Mouse (Mus musculus) heart, embryonic 16.5 days (tissue): ENCODE measurements around the gene Coro6. TPM values are rescaled to one million over a fixed set of nuclear protein-coding genes. Genes with fewer than 3 reads are reported as not detected.

Experiments
- ATAC-seq: fragments of 200-750 bp; cut with Nextera tagmentation; replicated peaks from 2 replicates; pipeline ENCODE4 v1.8.0; 2017; ENCODE audit warnings: moderate number of reproducible peaks; ENCODE audit not compliant: insufficient read depth, low FRiP score; ENCODE audit errors: extremely low read depth
- H3K27ac ChIP-seq: fragments of 300-500 bp; sonication (generic); 2 replicates; pipeline ENCODE4 v1.5.1; 2014; ENCODE audit warnings: mild to moderate bottlenecking, low read length, control low read depth, moderate library complexity
- H3K27me3 ChIP-seq: fragments of 300-500 bp; sonication (generic); 2 replicates; pipeline ENCODE4 v1.6.1; 2014; ENCODE audit warnings: low read length, mixed read lengths; ENCODE audit not compliant: control insufficient read depth, insufficient read depth
- H3K36me3 ChIP-seq: fragments of 300-500 bp; sonication (generic); 2 replicates; pipeline ENCODE4 v1.6.1; 2014; ENCODE audit not compliant: control insufficient read depth, insufficient read depth
- H3K4me1 ChIP-seq: fragments of 300-500 bp; sonication (generic); 2 replicates; pipeline ENCODE4 v1.6.1; 2014; ENCODE audit warnings: low read length, mixed read lengths; ENCODE audit not compliant: control insufficient read depth, insufficient read depth
- H3K4me2 ChIP-seq: fragments of 300-500 bp; sonication (generic); 2 replicates; pipeline ENCODE4 v1.6.1; 2014; ENCODE audit warnings: low read depth, mild to moderate bottlenecking, control low read depth, low read length
- H3K4me3 ChIP-seq: fragments of 300-500 bp; sonication (generic); 2 replicates; pipeline ENCODE4 v1.5.1; 2014; ENCODE audit warnings: mild to moderate bottlenecking, control low read depth, low read length
- H3K9ac ChIP-seq: fragments of 300-500 bp; sonication (generic); 2 replicates; pipeline ENCODE4 v1.6.1; 2014; ENCODE audit warnings: low read length, control low read depth
- H3K9me3 ChIP-seq: fragments of 300-500 bp; sonication (generic); replicated peaks from 2 replicates; pipeline ENCODE4 v1.6.1; 2016; ENCODE audit warnings: low read length; ENCODE audit not compliant: control insufficient read depth
- WGBS: fragments of 180-500 bp; shearing (Covaris S2); extraction: QIAGEN DNeasy Blood & Tissue Kit; methylation state at CpG from one replicate; pipeline ENCODE4 v1.1.7; 2014; 5-methylcytosine and 5-hydroxymethylcytosine counted together
- polyA plus RNA-seq: library from polyadenylated mRNA; unstranded; fragments of >200 nt; fragmentation: Nextera tagmentation; extraction: Ambion mirVana; gene quantifications from 2 replicates; pipeline ENCODE4 v1.2.1, GENCODE M21; 2015

Gene Coro6
- polyA plus RNA-seq, 1 experiment from 2014 or later, result 47.4 TPM

DNA sequence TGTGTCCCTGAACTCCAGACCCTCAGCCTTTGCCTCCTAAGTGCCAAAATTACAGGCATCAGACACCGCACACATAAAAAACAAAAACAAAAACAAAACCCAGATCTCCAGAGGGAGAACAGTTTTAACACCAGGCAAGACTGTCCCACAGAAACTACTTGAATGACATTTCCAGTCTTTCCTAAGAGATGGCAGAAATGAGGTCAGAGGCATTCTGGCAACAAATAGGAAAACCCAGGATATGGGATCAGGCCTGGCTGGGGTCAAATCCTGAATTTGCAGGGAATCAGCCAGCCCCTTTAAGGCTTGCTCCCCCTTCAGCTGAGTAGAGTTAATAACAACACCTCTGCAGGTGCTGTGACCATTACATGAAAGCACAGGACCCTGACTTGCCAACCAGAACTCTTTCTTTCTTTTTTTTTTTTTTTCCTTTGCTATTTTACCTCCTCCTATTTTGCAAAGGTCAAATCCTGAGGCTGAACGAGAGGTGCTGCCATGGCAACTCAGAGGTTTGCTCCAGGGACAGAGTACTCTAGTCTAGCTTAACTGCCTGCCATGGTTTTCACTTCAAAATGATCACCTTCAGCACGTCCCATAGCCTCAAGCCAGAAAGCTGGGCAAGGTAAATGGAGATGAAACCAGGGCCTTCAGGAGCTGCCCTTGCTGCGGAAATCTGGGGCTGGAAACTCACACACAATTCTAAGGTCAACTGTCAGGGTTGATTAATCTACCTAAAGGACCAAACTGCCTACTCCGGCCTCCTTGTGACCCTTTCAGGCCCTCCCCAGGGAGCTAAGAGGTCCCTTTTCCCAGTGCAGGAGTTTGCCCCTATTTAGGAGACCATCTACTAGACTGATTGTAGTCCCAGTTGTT lies 54.6 kb downstream of the Coro6 start:
- Histone ChIP-seq H3K4me3 (no peak overlapping the region), H3K4me2 (peak overlapping the region; percentile 23)
- no peak for ATAC-seq

DNA sequence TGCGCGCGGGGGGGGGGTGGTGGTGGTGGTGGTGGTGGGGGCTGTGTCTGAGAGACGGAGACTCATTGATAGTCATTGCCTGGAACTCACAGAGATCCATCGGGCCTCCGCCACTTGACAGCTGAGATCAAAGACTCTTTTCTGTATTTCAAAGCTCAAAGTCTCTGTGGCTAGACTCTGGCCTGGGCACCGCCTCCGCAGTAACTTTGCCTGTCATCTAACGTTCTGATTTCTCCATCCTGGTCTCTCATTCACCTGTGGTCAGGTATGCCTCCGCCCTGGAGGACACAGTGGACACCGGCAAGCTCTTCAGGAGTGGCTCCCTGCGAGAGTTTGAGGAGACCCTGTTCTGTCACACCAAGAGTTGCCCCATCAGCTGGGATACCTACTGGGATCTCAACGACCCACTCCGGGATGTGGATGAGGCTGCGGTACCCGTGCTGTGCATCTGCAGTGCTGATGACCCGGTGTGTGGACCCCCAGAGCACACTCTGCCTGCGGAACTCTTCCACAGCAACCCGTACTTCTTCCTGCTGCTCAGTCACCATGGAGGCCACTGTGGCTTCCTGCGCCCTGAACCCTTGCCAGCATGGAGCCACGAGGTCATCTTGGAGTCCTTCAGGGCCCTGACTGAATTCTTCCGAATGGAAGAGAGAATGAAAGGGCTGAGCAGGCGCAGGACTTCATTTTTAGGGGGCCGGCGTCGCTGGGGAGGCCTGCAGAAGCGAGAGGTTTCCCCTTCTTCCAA lies 56.0 kb downstream of the Coro6 start:
- H3K9ac ChIP-seq, result no peak overlapping the region
- peaks cover 4% of the 10 kb centered on the region; the same call in 1 of the 2 replicates for H3K27me3 ChIP-seq
- 77% methylated on average over 27 of the region's 27 CpGs for WGBS
- ATAC-seq, result no peak
- no peak overlapping the region for H3K4me3 ChIP-seq
- H3K36me3 ChIP-seq, result no peaks in the 10 kb centered on the region
- H3K4me2 ChIP-seq, result peak overlapping the region; percentile 10; the same call in 1 of the 2 replicates
- peak overlapping the region; percentile 59; the same call in 1 of the 2 replicates for H3K27ac ChIP-seq
- H3K9me3 ChIP-seq, result no peaks in the 10 kb centered on the region
- H3K4me1 ChIP-seq, result peaks cover 18% of the 10 kb centered on the region

More for the DNA sequence above, 54.6 kb downstream of the Coro6 start:
- Histone ChIP-seq H3K9ac (no peak overlapping the region), H3K27me3 (peaks cover 4% of the 10 kb centered on the region; the same call in 1 of the 2 replicates), H3K9me3 (no peaks in the 10 kb centered on the region), H3K27ac (no peak overlapping the region), H3K36me3 (no peaks in the 10 kb centered on the region), H3K4me1 (peaks cover 25% of the 10 kb centered on the region)
- 82% methylated on average over 5 of the region's 5 CpGs for WGBS

DNA sequence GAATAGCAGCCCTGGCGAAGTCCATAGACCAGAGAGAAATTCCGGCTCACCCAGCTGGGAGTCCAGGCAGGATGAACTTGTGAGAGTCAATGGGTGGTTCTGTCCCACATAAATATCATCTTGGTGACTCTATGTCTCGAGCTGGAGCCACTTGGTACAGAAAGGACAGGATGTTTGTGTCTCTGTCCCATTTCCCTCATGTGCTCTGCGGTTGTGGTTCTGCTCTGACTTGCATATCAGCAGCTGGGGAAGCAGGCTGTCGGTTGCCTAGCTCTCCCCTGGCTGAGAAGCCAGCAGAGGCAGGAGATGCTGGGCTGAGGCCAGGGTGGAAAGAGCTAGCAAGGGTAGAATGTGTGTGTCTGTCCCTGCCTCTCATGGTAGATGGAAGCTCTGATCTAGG lies 56.8 kb downstream of the Coro6 start, which contains the start of gene Gm10392:
TSS of gene Gm10392 (minus strand) at position 156 of the 400 bp plus-strand sequence.
- ATAC-seq, result no peak
- peak within 1 kb of the TSS; percentile 59 for H3K27ac ChIP-seq
- no peaks in the 10 kb centered on the region for H3K9me3 ChIP-seq
- no peak within 1 kb of the TSS for H3K4me3 ChIP-seq
- peaks cover 4% of the 10 kb centered on the region; the same call in 1 of the 2 replicates for H3K27me3 ChIP-seq
- H3K4me2 ChIP-seq, result peak within 1 kb of the TSS; percentile 10; the same call in 1 of the 2 replicates
- H3K4me1 ChIP-seq, result peaks cover 13% of the 10 kb centered on the region
- 45% methylated on average over 5 of the region's 5 CpGs for WGBS
- no peaks in the 10 kb centered on the region for H3K36me3 ChIP-seq
- H3K9ac ChIP-seq, result no peak within 1 kb of the TSS; the same call in 1 of the 2 replicates

Other genes starting within 250 kb of the Coro6 start
- gene Ssh2, start 246.1 kb upstream of the Coro6 start, polyA plus RNA-seq, result 25.1 and 25.5 TPM in 2 replicates
- 2.0 and 3.7 TPM in 2 replicates for gene Ankrd13b, start 27.3 kb downstream of the Coro6 start, polyA plus RNA-seq
- gene Git1, start 31.2 kb downstream of the Coro6 start, polyA plus RNA-seq, result 7.5 and 7.7 TPM in 2 replicates
- gene Abhd15, start 52.7 kb downstream of the Coro6 start, polyA plus RNA-seq, result 3.2 TPM in 2 replicates
- 24.7 and 29.5 TPM in 2 replicates for gene Trp53i13, start 53.6 kb downstream of the Coro6 start, polyA plus RNA-seq
- gene Gm10392, start 56.8 kb downstream of the Coro6 start, polyA plus RNA-seq, result 0.22 and 0.26 TPM in 2 replicates
- 10.1 and 12.0 TPM in 2 replicates for gene Taok1, start 145.4 kb downstream of the Coro6 start, polyA plus RNA-seq
- 2.9 and 3.5 TPM in 2 replicates for gene Nufip2, start 223.7 kb downstream of the Coro6 start, polyA plus RNA-seq